Mouse (Mus musculus) olfactory bulb, adult 2 months (tissue): Measurements from ENCODE around the gene Chrna4. TPM values are rescaled to one million over a fixed set of nuclear protein-coding genes. Genes with fewer than 3 reads are reported as not detected.
A peak's percentile ranks its signal among the peaks of the same experiment; 100 is the strongest.

Source experiments
- H3K27ac ChIP-seq: fragments of 200-500 bp; 2 replicates; pipeline ENCODE4 v1.5.1; 2012; ENCODE audit warnings: low read depth, low read length; ENCODE audit not compliant: insufficient read depth
- H3K4me1 ChIP-seq: fragments of 200-500 bp; 2 replicates; pipeline ENCODE4 v1.6.1; 2012; ENCODE audit warnings: low read length; ENCODE audit not compliant: control insufficient read depth, insufficient read depth
- H3K4me3 ChIP-seq: fragments of 200-500 bp; 2 replicates; pipeline ENCODE4 v1.5.1; 2012; ENCODE audit warnings: mild to moderate bottlenecking, low read depth, low read length, moderate library complexity; ENCODE audit not compliant: insufficient read depth
- CTCF ChIP-seq: fragments of 200-500 bp; IDR thresholded peaks from 2 replicates; pipeline ENCODE4 v1.5.1; 2012; ENCODE audit warnings: low read depth, mild to moderate bottlenecking, low read length, moderate library complexity; ENCODE audit not compliant: insufficient read depth
- POLR2A ChIP-seq: fragments of 200-500 bp; IDR thresholded peaks from 2 replicates; pipeline ENCODE4 v1.6.1; 2012; ENCODE audit warnings: mild to moderate bottlenecking, low read depth, low read length, moderate library complexity; ENCODE audit not compliant: insufficient read depth
- WGBS: fragments of 180-500 bp; shearing (Covaris S2); methylation state at CpG from one replicate; pipeline ENCODE4 v1.1.7; 2018; 5-methylcytosine and 5-hydroxymethylcytosine counted together
- polyA plus RNA-seq: library from polyadenylated mRNA; stranded (reverse); fragments of >200 nt; gene quantifications from 2 replicates; pipeline ENCODE4 v1.2.4, GENCODE M21; 2012; ENCODE audit warnings: low replicate concordance; ENCODE audit not compliant: missing spikeins, insufficient read depth, insufficient read length

Gene Chrna4
- polyA plus RNA-seq, 1 experiment, result not detected

- 44% methylated on average over 7 of the region's 7 CpGs for WGBS
- TF ChIP-seq CTCF (no peak), POLR2A (no peak)
- Histone ChIP-seq H3K4me3 (no peak overlapping the region), H3K4me1 (peaks cover 8% of the 10 kb centered on the region; the same call in 1 of the 2 replicates), H3K27ac (no peak overlapping the region)
Observed at GRCm38 (mm10) chr2:181048252-181048945, 5.1 kb upstream of the Chrna4 start.

- TF ChIP-seq CTCF (no peak), POLR2A (no peak)
- peaks cover 8% of the 10 kb centered on the region; the same call in 1 of the 2 replicates for H3K4me1 ChIP-seq
- WGBS, result 39% methylated on average over 3 of the region's 3 CpGs
- no peak overlapping the region for H3K4me3 ChIP-seq
- no peak overlapping the region for H3K27ac ChIP-seq
Observed at GRCm38 (mm10) chr2:181044001-181044400, 655 bp upstream of the Chrna4 start.

GRCm38 (mm10) chr2:181042376-181042775, 970 bp downstream of the Chrna4 start:
- H3K4me3 ChIP-seq, result no peak overlapping the region
- no peak overlapping the region for H3K27ac ChIP-seq
- no peak for TF ChIP-seq CTCF
- TF ChIP-seq POLR2A, result no peak
- peaks cover 12% of the 10 kb centered on the region for H3K4me1 ChIP-seq

DNA sequence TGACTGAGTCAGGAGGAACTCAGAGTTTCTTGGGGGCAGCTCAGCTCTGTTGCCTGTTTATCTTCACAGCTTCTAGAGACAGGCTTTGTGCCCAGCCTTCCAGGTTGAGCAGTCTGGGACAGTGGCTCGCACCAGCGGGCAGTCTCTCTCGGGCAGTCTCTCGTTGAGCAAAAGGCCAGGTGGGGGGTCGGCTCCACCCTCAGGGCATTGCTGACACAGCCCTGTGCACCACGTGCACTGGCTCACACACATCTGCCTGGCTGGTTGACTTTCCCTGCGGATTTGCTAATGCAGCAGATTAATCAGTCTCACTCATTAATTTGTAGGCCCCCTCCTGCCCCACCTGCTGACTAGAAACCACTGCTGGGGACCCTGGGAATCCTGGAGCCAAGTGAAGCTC, 1.4 kb downstream of the Chrna4 start:
- peaks cover 12% of the 10 kb centered on the region for H3K4me1 ChIP-seq
- H3K27ac ChIP-seq, result no peak overlapping the region
- TF ChIP-seq CTCF, result no peak
- no peak for TF ChIP-seq POLR2A
- 43% methylated on average over 7 of the region's 7 CpGs for WGBS
- no peak overlapping the region for H3K4me3 ChIP-seq

GRCm38 (mm10) chr2:181039356-181039680, 4.0 kb downstream of the Chrna4 start:
- TF ChIP-seq POLR2A, result no peak
- no peak for TF ChIP-seq CTCF
- Histone ChIP-seq H3K27ac (no peak overlapping the region), H3K4me1 (peaks cover 12% of the 10 kb centered on the region), H3K4me3 (peak overlapping the region; percentile 53)
- WGBS, result under 1% methylated on average over 16 of the region's 16 CpGs

DNA sequence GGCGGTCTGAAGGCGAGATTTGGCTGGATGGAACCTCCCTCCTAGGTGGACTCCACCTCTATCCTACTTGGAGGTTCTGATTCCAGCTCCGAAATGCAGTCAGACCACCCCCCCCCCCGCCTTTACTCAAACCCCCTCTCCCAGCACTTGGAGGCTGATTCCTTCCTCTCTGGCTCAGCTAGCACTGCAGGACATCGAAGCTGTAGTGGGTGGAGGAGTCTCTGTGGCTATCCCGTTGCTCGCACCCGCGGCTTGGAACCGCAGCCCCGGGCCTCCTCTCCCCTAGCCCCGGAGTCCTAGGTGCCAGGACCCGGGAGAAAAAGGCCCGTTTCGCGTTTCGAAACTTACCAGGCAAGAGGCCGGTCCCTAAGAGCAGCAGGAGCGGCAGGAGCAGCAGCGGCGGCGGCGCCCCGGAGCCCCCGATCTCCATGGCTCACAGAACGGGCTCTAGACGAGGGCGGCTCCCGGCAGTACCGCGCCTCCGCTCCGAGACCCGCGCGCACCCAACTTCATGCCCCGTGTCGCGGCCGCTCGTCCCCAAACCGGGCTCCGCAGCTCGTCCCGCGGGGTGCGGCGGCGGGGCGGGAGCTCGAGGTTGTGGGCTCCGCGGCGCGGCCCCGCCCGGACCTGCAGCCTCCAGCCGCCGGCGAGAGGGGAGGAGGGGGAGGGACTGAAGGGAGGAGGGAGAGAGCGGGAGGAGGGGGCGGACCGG, 4.5 kb downstream of the Chrna4 start:
- peak overlapping the region; percentile 53 for H3K4me3 ChIP-seq
- no peak for TF ChIP-seq CTCF
- TF ChIP-seq POLR2A, result no peak
- H3K27ac ChIP-seq, result no peak overlapping the region
- WGBS, result 2% methylated on average over 61 of the region's 63 CpGs
- peaks cover 12% of the 10 kb centered on the region for H3K4me1 ChIP-seq

GRCm38 (mm10) chr2:181036561-181036960, 6.8 kb downstream of the Chrna4 start:
- TF ChIP-seq POLR2A (no peak), CTCF (no peak)
- H3K27ac ChIP-seq, result no peak overlapping the region
- peaks cover 10% of the 10 kb centered on the region for H3K4me1 ChIP-seq
- 90% methylated on average over 6 of the region's 6 CpGs for WGBS
- H3K4me3 ChIP-seq, result no peak overlapping the region

GRCm38 (mm10) chr2:181035186-181035585, 8.2 kb downstream of the Chrna4 start:
- H3K4me1 ChIP-seq, result peaks cover 10% of the 10 kb centered on the region
- no peak for TF ChIP-seq POLR2A
- TF ChIP-seq CTCF, result no peak
- no peak overlapping the region for H3K27ac ChIP-seq
- no peak overlapping the region for H3K4me3 ChIP-seq
- 89% methylated on average over 7 of the region's 7 CpGs for WGBS

GRCm38 (mm10) chr2:181033310-181033709, 10.0 kb downstream of the Chrna4 start:
- Histone ChIP-seq H3K4me1 (peaks cover under 1% of the 10 kb centered on the region; the same call in 1 of the 2 replicates), H3K27ac (no peak overlapping the region), H3K4me3 (no peak overlapping the region)
- 73% methylated on average over 6 of the region's 6 CpGs for WGBS
- no peak for TF ChIP-seq CTCF
- TF ChIP-seq POLR2A, result no peak
